Mouse (Mus musculus): ENCODE results near the gene Gm9903. TPM values are rescaled to one million over a fixed set of nuclear protein-coding genes. Genes with fewer than 3 reads are reported as not detected.

Gm9903 gene
- total RNA-seq (2021), result under 1 TPM in 1 of 2 experiments, not detected in 1; 0.73 TPM
- long read RNA-seq, result 0 reads

DNA sequence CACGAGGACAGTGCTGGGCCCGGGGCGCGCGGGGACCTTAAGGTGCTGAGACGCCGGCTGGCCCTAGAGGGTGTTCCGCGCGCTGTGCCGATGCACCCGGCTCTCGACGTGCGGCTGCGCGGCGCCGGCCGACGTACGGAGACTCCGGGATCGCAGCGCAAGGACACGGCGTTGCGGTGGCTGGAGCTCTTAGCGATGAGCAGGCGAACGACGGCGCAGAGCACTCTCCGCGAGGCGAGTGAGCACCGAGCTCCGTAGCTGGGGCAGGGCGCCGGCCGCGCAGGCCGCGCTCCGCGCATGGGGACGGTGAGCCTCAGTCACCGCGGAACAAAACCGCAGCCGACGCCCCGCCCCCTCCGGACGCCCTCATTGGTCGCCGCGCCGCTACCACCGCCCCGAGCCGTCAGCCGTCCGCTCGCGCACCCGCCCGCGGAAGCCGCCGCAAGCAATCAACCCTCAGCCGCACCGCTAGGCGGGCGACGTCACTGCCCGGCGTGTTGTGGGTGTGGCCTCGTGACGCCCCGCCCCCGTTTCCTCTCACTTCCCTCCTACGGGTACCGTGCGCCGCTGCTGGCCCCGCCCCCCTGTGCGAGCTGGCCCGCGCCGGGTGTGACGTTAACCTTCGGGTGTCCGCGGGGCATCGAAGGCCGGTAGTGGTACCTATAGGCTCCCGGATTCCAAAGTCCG, at the start of gene Gm9903, which contains the start of gene Fam53a:
Gm9903 (plus strand) TSS at position 625 of the 687 bp plus-strand sequence.
Fam53a (minus strand) TSS at position 335 of the 687 bp plus-strand sequence.
- peak; percentile 100 for DNase-seq (ENCODE audit: low spot score in 2 of 2)

- DNase-seq (ENCODE audit: low spot score in 2 of 2), result no peak
Measured at GRCm38 (mm10) chr5:33580336-33580735, 49.4 kb upstream of the Gm9903 start.

GRCm38 (mm10) chr5:33587498-33588058, 42.1 kb upstream of the Gm9903 start:
- DNase-seq (ENCODE audit: low spot score in 2 of 2), result no peak

GRCm38 (mm10) chr5:33588066-33588465, 41.7 kb upstream of the Gm9903 start:
- no peak for DNase-seq (ENCODE audit: low spot score in 2 of 2)

GRCm38 (mm10) chr5:33589221-33589888, 40.4 kb upstream of the Gm9903 start:
- DNase-seq (ENCODE audit: low spot score in 2 of 2), result peak; percentile 82 to 87

DNA sequence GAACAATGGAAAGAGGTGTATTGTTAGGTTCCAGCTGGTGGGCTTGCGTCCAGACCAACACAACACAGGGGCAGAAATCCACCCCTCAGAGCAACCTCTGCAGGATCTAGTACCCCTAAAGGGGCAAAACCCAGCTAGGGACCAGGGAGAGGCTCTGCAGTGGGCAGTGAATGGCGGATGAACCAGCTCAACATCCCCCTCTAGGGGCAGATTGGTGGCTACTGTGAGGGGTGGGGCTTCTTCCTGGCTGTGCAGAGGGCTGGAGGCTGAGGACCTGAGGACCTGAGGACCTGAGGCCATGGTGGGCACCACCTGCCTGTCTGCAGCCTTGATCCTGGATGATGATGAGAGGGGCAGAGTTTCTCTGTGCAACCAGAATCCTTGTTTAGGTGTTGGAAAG, 36.1 kb upstream of the Gm9903 start:
- no peak for DNase-seq (ENCODE audit: low spot score in 2 of 2)

- DNase-seq (ENCODE audit: low spot score in 2 of 2), result no peak
Measured at GRCm38 (mm10) chr5:33605314-33605713, 24.4 kb upstream of the Gm9903 start.

DNA sequence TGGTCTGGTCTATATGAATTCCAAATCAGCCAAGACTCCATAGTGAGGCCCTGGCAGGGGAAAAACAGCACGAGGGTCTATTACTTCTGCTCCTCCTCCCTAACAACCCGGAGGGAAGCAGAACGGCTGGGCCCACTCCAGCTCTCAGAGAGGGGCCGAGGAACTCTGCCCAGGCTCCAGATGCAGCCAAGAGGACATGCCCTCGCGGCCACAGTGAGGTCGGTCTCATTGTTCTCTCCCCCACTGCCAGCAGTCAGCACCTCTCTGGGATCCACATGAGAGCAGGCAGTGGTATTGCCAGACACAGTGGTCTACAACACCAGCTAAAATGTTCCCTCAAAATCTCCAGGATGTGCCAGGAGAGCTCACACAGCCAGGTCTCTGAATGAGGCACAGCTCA, 23.1 kb upstream of the Gm9903 start:
- peak in 1 of 2 experiments; percentile 46 for DNase-seq (ENCODE audit: low spot score in 2 of 2)

GRCm38 (mm10) chr5:33607434-33607833, 22.3 kb upstream of the Gm9903 start:
- no peak for DNase-seq (ENCODE audit: low spot score in 2 of 2)

GRCm38 (mm10) chr5:33609226-33609625, 20.5 kb upstream of the Gm9903 start:
- no peak for DNase-seq (ENCODE audit: low spot score in 2 of 2)

GRCm38 (mm10) chr5:33611795-33612194, 17.9 kb upstream of the Gm9903 start:
- DNase-seq (ENCODE audit: low spot score in 2 of 2), result no peak

DNA sequence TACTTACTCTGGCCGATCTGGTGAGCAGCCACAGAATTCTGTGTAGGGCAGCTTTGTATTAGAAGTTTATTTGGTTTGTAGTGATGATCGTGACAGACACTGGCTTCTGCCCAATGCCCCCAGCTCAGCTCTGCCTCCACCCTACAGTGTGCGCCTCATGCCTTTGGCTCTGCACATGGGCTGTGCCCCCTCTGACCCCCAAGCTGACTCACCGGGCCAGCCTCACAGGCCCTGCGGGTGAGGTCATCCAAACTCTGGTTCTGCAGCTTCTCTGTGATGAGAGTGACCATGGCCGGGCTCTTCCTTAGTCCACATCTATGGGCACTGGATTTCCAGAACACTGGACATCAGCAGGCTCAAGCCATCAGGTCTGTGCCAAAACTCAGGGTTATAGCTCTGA, 15.3 kb upstream of the Gm9903 start:
- DNase-seq (ENCODE audit: low spot score in 2 of 2), result no peak

GRCm38 (mm10) chr5:33622671-33623070, 7.1 kb upstream of the Gm9903 start:
- no peak for DNase-seq (ENCODE audit: low spot score in 2 of 2)

- no peak for DNase-seq (ENCODE audit: low spot score in 2 of 2)
Measured at GRCm38 (mm10) chr5:33623766-33624165, 6.0 kb upstream of the Gm9903 start.

GRCm38 (mm10) chr5:33627968-33628367, 1.8 kb upstream of the Gm9903 start:
- DNase-seq (ENCODE audit: low spot score in 2 of 2), result no peak

GRCm38 (mm10) chr5:33628820-33629300, 865 bp upstream of the Gm9903 start:
- DNase-seq (ENCODE audit: low spot score in 2 of 2), result peak; percentile 46 to 58

DNA sequence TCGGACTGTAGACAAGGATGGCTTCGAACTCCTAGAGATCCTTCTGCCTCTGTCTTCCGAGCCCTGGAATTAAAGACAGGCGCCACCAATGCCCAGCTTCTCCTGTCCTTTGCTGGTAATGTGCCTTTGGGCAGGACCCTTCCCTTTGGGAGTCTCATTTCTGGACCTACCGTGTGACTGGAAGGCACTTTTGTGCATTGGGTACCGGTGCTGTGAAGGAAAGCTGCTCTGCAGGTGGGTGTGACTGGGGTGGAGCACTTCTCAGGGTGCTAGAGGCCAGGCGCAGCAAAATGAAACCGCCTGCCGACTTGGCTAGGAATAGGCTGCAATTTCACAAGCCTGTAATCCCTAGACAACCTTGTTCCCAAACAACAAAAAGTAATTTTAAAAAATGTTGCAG, 336 bp downstream of the Gm9903 start:
- no peak for DNase-seq (ENCODE audit: low spot score in 2 of 2)

DNA sequence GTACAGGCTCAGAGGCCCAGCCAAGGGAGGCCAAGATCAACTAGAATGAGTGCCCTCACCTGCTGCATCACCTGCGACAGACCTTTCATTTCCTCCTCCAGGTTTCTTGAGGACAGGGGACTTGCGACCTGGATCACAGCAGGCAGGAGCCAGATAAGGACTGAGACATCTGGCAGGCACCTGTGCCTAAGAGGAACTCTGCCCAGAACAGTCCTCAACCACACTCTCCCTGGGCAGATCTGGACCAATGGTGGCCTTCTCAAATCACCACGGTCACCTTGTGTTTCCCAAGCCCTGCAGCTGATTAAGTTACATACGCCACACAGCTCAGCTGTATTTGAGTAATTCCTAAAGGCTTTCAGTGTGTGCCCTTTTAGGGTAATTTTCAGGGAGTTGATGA, 890 bp downstream of the Gm9903 start:
- no peak for DNase-seq (ENCODE audit: low spot score in 2 of 2)

- no peak for DNase-seq (ENCODE audit: low spot score in 2 of 2)
Measured at GRCm38 (mm10) chr5:33632526-33632925, 2.8 kb downstream of the Gm9903 start.

- DNase-seq (ENCODE audit: low spot score in 2 of 2), result no peak
Measured at GRCm38 (mm10) chr5:33635361-33635760, 5.6 kb downstream of the Gm9903 start.

DNA sequence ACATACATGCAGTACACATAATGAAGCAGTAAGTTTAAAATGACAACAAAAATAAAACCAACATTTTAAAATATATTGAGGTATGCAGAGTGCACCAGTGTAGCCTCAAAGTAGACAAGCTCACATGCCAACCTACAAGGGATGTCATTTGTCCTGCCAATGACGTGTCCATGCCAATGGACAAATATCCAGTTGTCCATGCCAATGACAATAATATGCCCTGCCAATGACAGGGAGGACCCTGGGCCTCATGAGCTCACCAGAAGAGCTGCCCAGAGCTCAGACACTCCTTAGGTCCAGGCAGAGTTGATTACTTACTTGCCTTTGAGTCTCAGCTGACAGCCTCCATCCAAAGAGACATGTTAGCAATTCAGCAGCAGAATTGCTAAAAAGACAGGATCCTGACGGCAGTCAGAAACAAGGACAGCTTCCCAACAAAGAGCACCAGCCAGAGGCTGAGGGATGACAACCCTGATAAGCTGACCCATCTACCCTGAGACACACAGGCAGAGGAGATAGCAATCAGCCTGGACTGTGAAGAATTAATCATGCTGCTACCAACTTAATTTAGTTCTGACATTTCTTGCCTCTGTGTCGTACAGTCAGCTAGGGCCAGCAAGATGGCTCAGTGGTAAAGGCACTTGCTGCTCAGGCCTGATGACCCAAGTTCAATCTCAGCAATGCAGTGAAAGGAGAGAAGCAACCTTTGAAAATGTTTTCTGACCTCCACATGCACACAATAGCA, 8.1 kb downstream of the Gm9903 start:
- DNase-seq (ENCODE audit: low spot score in 2 of 2), result no peak
